Mouse (Mus musculus) lung, embryonic 14.5 days (tissue): ENCODE measurements around the gene Mto1. TPM values are rescaled to one million over a fixed set of nuclear protein-coding genes. Genes with fewer than 3 reads are reported as not detected.
A peak's percentile ranks its signal among the peaks of the same experiment; 100 is the strongest.
"Not testable (repeated sequence)": the region's sequence is repeated elsewhere in the genome, so short reads cannot be mapped to it uniquely, and the experiment has no call there.

Experiments
- ATAC-seq: fragments of 200-750 bp; cut with Nextera tagmentation; 2 replicates; pipeline ENCODE4 v1.8.0; 2017; ENCODE audit warnings: mild to moderate bottlenecking, moderate TSS enrichment, moderate library complexity; ENCODE audit not compliant: insufficient read depth
- DNase-seq: peaks from one replicate; pipeline ENCODE4 v3.0.0-alpha.2; 2015
- H3K27ac ChIP-seq: fragments of 300-500 bp; sonication (generic); 2 replicates; pipeline ENCODE4 v1.5.1; 2014; ENCODE audit warnings: low read depth, mild to moderate bottlenecking, moderate library complexity
- H3K27me3 ChIP-seq: fragments of 300-500 bp; sonication (generic); 2 replicates; pipeline ENCODE4 v1.6.1; 2014; ENCODE audit warnings: low read length, control low read depth; ENCODE audit not compliant: insufficient read depth
- H3K36me3 ChIP-seq: fragments of 300-500 bp; sonication (generic); 2 replicates; pipeline ENCODE4 v1.6.1; 2014; ENCODE audit warnings: control low read depth; ENCODE audit not compliant: insufficient read depth
- H3K4me1 ChIP-seq: fragments of 300-500 bp; sonication (generic); 2 replicates; pipeline ENCODE4 v1.6.1; 2014; ENCODE audit warnings: antibody characterized with exemption, control low read depth; ENCODE audit not compliant: insufficient read depth
- H3K4me2 ChIP-seq: fragments of 300-500 bp; sonication (generic); 2 replicates; pipeline ENCODE4 v1.6.1; 2014; ENCODE audit warnings: mild to moderate bottlenecking
- H3K4me3 ChIP-seq: fragments of 300-500 bp; sonication (generic); 2 replicates; pipeline ENCODE4 v1.5.1; 2014; ENCODE audit warnings: low read depth, low read length
- H3K9ac ChIP-seq: fragments of 300-500 bp; sonication (generic); 2 replicates; pipeline ENCODE4 v1.6.1; 2014
- H3K9me3 ChIP-seq: fragments of 300-500 bp; sonication (generic); 2 replicates; pipeline ENCODE4 v1.6.1; 2016; ENCODE audit warnings: low read depth, low read length, control low read depth
- CTCF ChIP-seq: IDR thresholded peaks from 2 replicates; pipeline ENCODE4 v1.5.1; 2016; ENCODE audit warnings: antibody characterized with exemption, low read depth
- WGBS: fragments of 180-500 bp; shearing (Covaris S2); extraction: QIAGEN DNeasy Blood & Tissue Kit; methylation state at CpG from one replicate; pipeline ENCODE4 v1.1.7; 2014; 5-methylcytosine and 5-hydroxymethylcytosine counted together
- polyA plus RNA-seq: library from polyadenylated mRNA; unstranded; fragments of >200 nt; fragmentation: Nextera tagmentation; extraction: Ambion mirVana; gene quantifications from 2 replicates; pipeline ENCODE4 v1.2.1, GENCODE M21; 2014

Mto1 gene
- polyA plus RNA-seq, 1 experiment from 2014 or later: 26.8 TPM

GRCm38 (mm10) chr9:78481423-78482331 is 33.7 kb downstream of the Mto1 start:
- H3K4me3 ChIP-seq: peak overlapping the region; percentile 86
- peak overlapping the region; percentile 99 for H3K27ac ChIP-seq
- peaks cover 39% of the 10 kb centered on the region for H3K36me3 ChIP-seq
- WGBS: under 1% methylated on average over 75 of the region's 77 CpGs
- no peak for TF ChIP-seq CTCF
- peak overlapping the region; percentile 100 for H3K9ac ChIP-seq
- no peaks in the 10 kb centered on the region for H3K9me3 ChIP-seq
- ATAC-seq (peak; percentile 99), DNase-seq (peak; percentile 99)
- H3K27me3 ChIP-seq: no peaks in the 10 kb centered on the region
- H3K4me2 ChIP-seq: peak overlapping the region; percentile 67
- no peaks in the 10 kb centered on the region for H3K4me1 ChIP-seq

DNA sequence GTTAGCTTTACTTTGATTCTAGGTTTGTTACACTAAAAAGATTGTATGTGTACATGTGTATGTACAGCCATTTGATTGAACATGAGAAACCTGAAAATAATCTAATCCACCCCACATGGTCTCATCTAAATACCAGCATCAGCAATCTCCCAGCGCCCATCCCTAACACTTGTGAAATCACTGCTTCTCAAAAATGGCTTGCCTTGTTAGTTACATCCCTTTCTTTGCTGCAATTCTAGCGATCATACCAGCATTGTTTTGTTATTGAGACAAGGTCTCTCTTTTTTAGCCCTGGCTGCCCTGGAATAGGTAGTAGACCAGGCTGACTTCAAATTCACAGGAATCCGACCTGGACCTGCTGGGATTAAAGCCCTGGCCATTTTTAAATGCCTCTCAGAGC is 34.4 kb downstream of the Mto1 start:
- no peaks in the 10 kb centered on the region for H3K9me3 ChIP-seq
- TF ChIP-seq CTCF: no peak
- peak overlapping the region; percentile 82 for H3K9ac ChIP-seq
- DNase-seq (no peak), ATAC-seq (no peak; the same call in 1 of the 2 replicates)
- H3K27ac ChIP-seq: peak overlapping the region; percentile 98
- no peaks in the 10 kb centered on the region for H3K4me1 ChIP-seq
- H3K4me2 ChIP-seq: peak overlapping the region; percentile 66
- WGBS: 8% methylated on average over 3 of the region's 3 CpGs
- H3K27me3 ChIP-seq: no peaks in the 10 kb centered on the region
- peak overlapping the region; percentile 86 for H3K4me3 ChIP-seq
- peaks cover 32% of the 10 kb centered on the region for H3K36me3 ChIP-seq

GRCm38 (mm10) chr9:78484660-78485059 is 36.7 kb downstream of the Mto1 start:
- Histone ChIP-seq H3K9ac (no peak overlapping the region), H3K4me2 (no peak overlapping the region), H3K4me3 (no peak overlapping the region), H3K36me3 (peaks cover 12% of the 10 kb centered on the region), H3K27ac (no peak overlapping the region), H3K27me3 (no peaks in the 10 kb centered on the region), H3K4me1 (no peaks in the 10 kb centered on the region), H3K9me3 (no peaks in the 10 kb centered on the region)
- DNase-seq (no peak), ATAC-seq (no peak)
- TF ChIP-seq CTCF: no peak
- WGBS: 75% methylated on average over 3 of the region's 3 CpGs

DNA sequence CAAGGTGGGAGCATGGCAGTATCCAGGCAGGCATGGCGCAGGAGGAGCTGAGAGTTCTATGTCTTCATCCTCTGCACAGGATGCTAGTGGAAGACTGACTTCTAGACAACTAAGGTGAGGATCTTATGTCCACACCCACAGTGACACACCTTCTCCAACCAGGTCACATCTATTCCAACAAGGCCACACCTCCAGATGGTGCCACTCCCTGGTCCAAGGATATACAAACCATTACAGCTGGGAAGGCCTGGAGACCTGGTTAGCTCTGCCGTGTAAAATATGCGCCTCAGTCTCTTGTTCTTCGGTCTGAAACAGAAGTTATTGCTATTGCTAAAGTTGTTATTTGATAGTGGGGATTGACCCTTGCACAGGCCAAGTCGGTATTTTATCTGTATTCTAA is 40.0 kb downstream of the Mto1 start:
- WGBS: 89% methylated on average over 5 of the region's 5 CpGs
- H3K27ac ChIP-seq, H3K4me2 ChIP-seq, H3K27me3 ChIP-seq, H3K36me3 ChIP-seq, H3K4me3 ChIP-seq, ATAC-seq, DNase-seq, H3K9ac ChIP-seq, H3K9me3 ChIP-seq, H3K4me1 ChIP-seq: not testable (repeated sequence)

DNA sequence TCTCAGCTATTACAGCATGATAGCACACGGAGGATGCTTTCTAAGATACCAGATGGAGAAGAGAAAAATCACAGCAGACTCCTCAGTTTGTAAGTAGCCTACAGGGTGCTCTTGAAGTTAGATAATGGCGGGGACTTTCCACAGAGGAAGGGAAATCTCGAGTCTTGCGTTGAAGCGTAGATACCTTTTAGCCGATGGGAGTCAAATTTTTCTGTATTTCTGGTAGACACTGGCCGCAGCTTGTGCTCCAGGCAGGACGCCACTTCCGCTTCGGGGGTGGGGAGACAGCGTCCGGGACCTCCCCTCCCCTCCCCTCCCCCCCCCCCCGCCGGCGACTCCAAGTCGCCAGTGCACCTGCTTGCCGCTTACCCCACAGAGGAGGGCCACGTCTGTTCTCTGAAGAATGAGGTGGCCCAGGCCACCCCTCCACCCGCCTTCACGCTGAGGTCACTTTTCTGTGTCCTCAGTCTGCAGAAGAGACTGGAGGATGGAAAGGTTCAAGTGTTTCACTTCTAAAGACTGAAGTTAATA is 40.9 kb downstream of the Mto1 start, which contains the start of gene Eef1a1:
Gene Eef1a1 (minus strand): TSS at position 262 of the 531 bp plus-strand sequence.
- no peaks in the 10 kb centered on the region for H3K9me3 ChIP-seq
- H3K27ac ChIP-seq: peak within 1 kb of the TSS; percentile 69
- no peaks in the 10 kb centered on the region for H3K36me3 ChIP-seq
- DNase-seq: peak; percentile 71
- peak within 1 kb of the TSS; percentile 41 for H3K4me3 ChIP-seq
- peak; percentile 58 for ATAC-seq
- no peaks in the 10 kb centered on the region for H3K27me3 ChIP-seq
- peak within 1 kb of the TSS; percentile 74 for H3K4me2 ChIP-seq
- H3K4me1 ChIP-seq: no peaks in the 10 kb centered on the region
- no peak for TF ChIP-seq CTCF
- H3K9ac ChIP-seq: peak within 1 kb of the TSS; percentile 65
- 1% methylated on average over 15 of the region's 20 CpGs for WGBS

DNA sequence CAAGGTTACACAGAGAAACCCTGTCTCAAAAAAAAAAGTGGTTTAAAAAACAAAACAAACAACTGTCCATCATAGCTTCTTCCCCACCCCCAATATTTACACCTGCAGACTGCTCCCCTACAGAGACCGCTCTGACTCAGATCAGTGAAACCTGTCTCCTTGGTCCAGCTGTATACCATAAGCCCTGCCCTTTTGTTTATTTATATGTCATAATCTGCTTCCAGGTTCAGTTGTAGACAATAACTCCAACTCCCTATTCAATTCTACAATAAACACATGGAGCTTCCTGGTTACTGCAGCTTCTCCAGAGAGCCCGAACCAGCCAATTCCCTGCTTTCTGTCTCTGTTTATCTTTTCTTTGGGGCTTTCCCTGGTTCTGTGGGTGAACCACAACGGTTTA is 43.2 kb downstream of the Mto1 start:
- Histone ChIP-seq H3K27ac (no peak overlapping the region), H3K36me3 (no peaks in the 10 kb centered on the region), H3K4me3 (no peak overlapping the region), H3K9ac (no peak overlapping the region), H3K4me1 (no peaks in the 10 kb centered on the region), H3K9me3 (no peaks in the 10 kb centered on the region), H3K27me3 (no peaks in the 10 kb centered on the region), H3K4me2 (no peak overlapping the region)
- DNase-seq (no peak), ATAC-seq (no peak)
- no peak for TF ChIP-seq CTCF
- WGBS: 48% methylated on average over 3 of the region's 3 CpGs

GRCm38 (mm10) chr9:78492254-78492653 is 44.2 kb downstream of the Mto1 start:
- Histone ChIP-seq H3K27ac (no peak overlapping the region), H3K4me1 (no peaks in the 10 kb centered on the region), H3K4me3 (no peak overlapping the region), H3K9ac (no peak overlapping the region), H3K9me3 (no peaks in the 10 kb centered on the region), H3K27me3 (no peaks in the 10 kb centered on the region), H3K36me3 (no peaks in the 10 kb centered on the region), H3K4me2 (no peak overlapping the region)
- DNase-seq (no peak), ATAC-seq (no peak)
- no peak for TF ChIP-seq CTCF
- 91% methylated on average over 3 of the region's 3 CpGs for WGBS
